Mouse (Mus musculus) naive thymus-derived CD4-positive, alpha-beta T cell, adult 5 months (primary cell): ENCODE measurements around the gene Mfn2. TPM values are rescaled to one million over a fixed set of nuclear protein-coding genes. Genes with fewer than 3 reads are reported as not detected.

Experiments
- polyA plus RNA-seq: library from polyadenylated mRNA; unstranded; fragments of 100-300 nt; shearing (Covaris generic); gene quantifications from one replicate; pipeline ENCODE4 v1.2.1, GENCODE M21; 2017

Gene Mfn2
- polyA plus RNA-seq: 34.7 TPM

GRCm38 (mm10) chr4:147904313-147905089, at the start of gene Mfn2:
Gene Mfn2, minus strand, starts transcription at chr4:147904704.

GRCm38 (mm10) chr4:147940576-147941044, 36.1 kb upstream of the Mfn2 start, which contains the start of gene 2510039O18Rik:
Gene 2510039O18Rik, plus strand, starts transcription at chr4:147940895.

GRCm38 (mm10) chr4:147936331-147936954, 31.9 kb upstream of the Mfn2 start, which contains the start of gene Plod1:
Gene Plod1, minus strand, starts transcription at chr4:147936767.

GRCm38 (mm10) chr4:147868450-147869031, 36.0 kb downstream of the Mfn2 start, which contains the start of the genes Miip and Fv1:
Gene Miip, minus strand, starts transcription at chr4:147868816.
Gene Fv1, plus strand, starts transcription at chr4:147868979.

GRCm38 (mm10) chr4:147847614-147848583, 56.6 kb downstream of the Mfn2 start, which contains the start of gene Zfp933:
Gene Zfp933, minus strand, starts transcription at chr4:147848366.

Other genes with a start within 250 kb of the Mfn2 start
- 0.29 TPM for gene Zfp534, start 202.2 kb downstream of the Mfn2 start, polyA plus RNA-seq
- 10.3 TPM for gene Zfp984, start 94.9 kb downstream of the Mfn2 start, polyA plus RNA-seq
- 2.2 TPM for gene Zfp933, start 56.3 kb downstream of the Mfn2 start, polyA plus RNA-seq
- 86.4 TPM for gene Miip, start 35.9 kb downstream of the Mfn2 start, polyA plus RNA-seq
- 4.1 TPM for gene Fv1, start 35.7 kb downstream of the Mfn2 start, polyA plus RNA-seq
- gene Plod1, start 32.1 kb upstream of the Mfn2 start, polyA plus RNA-seq: 8.2 TPM
- 92.5 TPM for gene 2510039O18Rik, start 36.2 kb upstream of the Mfn2 start, polyA plus RNA-seq
- not detected for gene Nppb, start 81.1 kb upstream of the Mfn2 start, polyA plus RNA-seq
- not detected for gene Nppa, start 96.0 kb upstream of the Mfn2 start, polyA plus RNA-seq
- gene Clcn6, start 134.1 kb upstream of the Mfn2 start, polyA plus RNA-seq: 12.6 TPM
- 24.7 TPM for gene Mthfr, start 134.4 kb upstream of the Mfn2 start, polyA plus RNA-seq
- 13.5 TPM for gene Agtrap, start 183.3 kb upstream of the Mfn2 start, polyA plus RNA-seq
- gene Mad2l2, start 225.7 kb upstream of the Mfn2 start, polyA plus RNA-seq: 38.1 TPM
- not detected for gene Draxin, start 226.0 kb upstream of the Mfn2 start, polyA plus RNA-seq
- 18.9 TPM for gene Fbxo6, start 247.4 kb upstream of the Mfn2 start, polyA plus RNA-seq